Mouse (Mus musculus) limb, embryonic 11.5 days (tissue): ENCODE results near the gene Sec63. TPM values are rescaled to one million over a fixed set of nuclear protein-coding genes. Genes with fewer than 3 reads are reported as not detected.
A peak's percentile ranks its signal among the peaks of the same experiment; 100 is the strongest.

Experiments used
- ATAC-seq: fragments of 200-750 bp; cut with Nextera tagmentation; 2 replicates; pipeline ENCODE4 v1.8.0; 2017; ENCODE audit warnings: low read depth; ENCODE audit not compliant: insufficient number of reproducible peaks, low FRiP score, low TSS enrichment
- DNase-seq: peaks from one replicate; pipeline ENCODE4 v3.0.0-alpha.2; 2015; ENCODE audit warnings: low spot score
- H3K27ac ChIP-seq: fragments of 300-500 bp; sonication (generic); replicated peaks from 2 replicates; pipeline ENCODE4 v1.5.1; 2014; ENCODE audit warnings: low read depth, mild to moderate bottlenecking, low read length
- H3K27me3 ChIP-seq: fragments of 300-500 bp; sonication (generic); 2 replicates; pipeline ENCODE4 v1.6.1; 2014; ENCODE audit warnings: mild to moderate bottlenecking, low read length, mixed read lengths; ENCODE audit not compliant: control insufficient read depth, insufficient read depth
- H3K36me3 ChIP-seq: fragments of 300-500 bp; sonication (generic); 2 replicates; pipeline ENCODE4 v1.6.1; 2014; ENCODE audit warnings: mild to moderate bottlenecking, low read length, moderate library complexity, mixed read lengths; ENCODE audit not compliant: control insufficient read depth, insufficient read depth
- H3K4me1 ChIP-seq: fragments of 300-500 bp; sonication (generic); 2 replicates; pipeline ENCODE4 v1.6.1; 2014; ENCODE audit warnings: low read length, mixed read lengths; ENCODE audit not compliant: control insufficient read depth, insufficient read depth
- H3K4me2 ChIP-seq: fragments of 300-500 bp; sonication (generic); 2 replicates; pipeline ENCODE4 v1.6.1; 2014; ENCODE audit warnings: low read depth, mild to moderate bottlenecking, moderate library complexity; ENCODE audit not compliant: severe bottlenecking
- H3K4me3 ChIP-seq: fragments of 300-500 bp; sonication (generic); 2 replicates; pipeline ENCODE4 v1.5.1; 2014; ENCODE audit warnings: low read depth, low read length
- H3K9ac ChIP-seq: fragments of 300-500 bp; sonication (generic); 2 replicates; pipeline ENCODE4 v1.6.1; 2014; ENCODE audit warnings: mild to moderate bottlenecking, low read length
- H3K9me3 ChIP-seq: fragments of 300-500 bp; sonication (generic); 2 replicates; pipeline ENCODE4 v1.6.1; 2016; ENCODE audit warnings: low read length; ENCODE audit not compliant: control insufficient read depth
- WGBS: fragments of 180-500 bp; shearing (Covaris S2); extraction: QIAGEN DNeasy Blood & Tissue Kit; methylation state at CpG from one replicate; pipeline ENCODE4 v1.1.7; 2014; 5-methylcytosine and 5-hydroxymethylcytosine counted together
- polyA plus RNA-seq: library from polyadenylated mRNA; unstranded; fragments of >200 nt; fragmentation: Nextera tagmentation; extraction: Ambion mirVana; gene quantifications from 2 replicates; pipeline ENCODE4 v1.2.1, GENCODE M21; 2014

Gene Sec63
- polyA plus RNA-seq, 1 experiment from 2014 or later = 29.6 TPM

GRCm38 (mm10) chr10:42775450-42775849 lies 14.2 kb downstream of the Sec63 start:
- H3K4me2 ChIP-seq = no peak overlapping the region
- no peaks in the 10 kb centered on the region for H3K9me3 ChIP-seq
- no peak overlapping the region for H3K27ac ChIP-seq
- no peak overlapping the region for H3K9ac ChIP-seq
- H3K36me3 ChIP-seq = no peaks in the 10 kb centered on the region
- H3K27me3 ChIP-seq = no peaks in the 10 kb centered on the region
- ATAC-seq (no peak), DNase-seq (no peak)
- 92% methylated on average over 3 of the region's 3 CpGs for WGBS
- H3K4me1 ChIP-seq = no peaks in the 10 kb centered on the region
- no peak overlapping the region for H3K4me3 ChIP-seq

- no peak for ATAC-seq
- WGBS = 87% methylated on average over 2 of the region's 2 CpGs
Observed at GRCm38 (mm10) chr10:42780753-42781152, 19.5 kb downstream of the Sec63 start.

GRCm38 (mm10) chr10:42781672-42782071 lies 20.4 kb downstream of the Sec63 start:
- Histone ChIP-seq H3K4me3 (no peak overlapping the region), H3K27ac (no peak overlapping the region), H3K4me1 (no peaks in the 10 kb centered on the region), H3K9me3 (no peaks in the 10 kb centered on the region), H3K36me3 (no peaks in the 10 kb centered on the region), H3K4me2 (no peak overlapping the region), H3K9ac (no peak overlapping the region), H3K27me3 (no peaks in the 10 kb centered on the region)
- no peak for DNase-seq
- no peak for ATAC-seq
- 65% methylated on average over 3 of the region's 3 CpGs for WGBS

More at GRCm38 (mm10) chr10:42780753-42781152, 19.5 kb downstream of the Sec63 start:
- Histone ChIP-seq H3K9ac (no peak overlapping the region), H3K27ac (no peak overlapping the region), H3K9me3 (no peaks in the 10 kb centered on the region), H3K4me2 (no peak overlapping the region), H3K4me1 (no peaks in the 10 kb centered on the region), H3K27me3 (no peaks in the 10 kb centered on the region), H3K36me3 (no peaks in the 10 kb centered on the region), H3K4me3 (no peak overlapping the region)
- no peak for DNase-seq

- Histone ChIP-seq H3K9ac (no peak overlapping the region), H3K4me2 (no peak overlapping the region), H3K4me3 (no peak overlapping the region), H3K4me1 (no peaks in the 10 kb centered on the region), H3K27ac (no peak overlapping the region), H3K9me3 (no peaks in the 10 kb centered on the region), H3K27me3 (no peaks in the 10 kb centered on the region), H3K36me3 (peaks cover 2% of the 10 kb centered on the region)
- WGBS = 87% methylated on average over 3 of the region's 3 CpGs
- DNase-seq = no peak
- ATAC-seq = no peak
Observed at GRCm38 (mm10) chr10:42800922-42801321, 39.6 kb downstream of the Sec63 start.

GRCm38 (mm10) chr10:42825923-42826322 lies 64.6 kb downstream of the Sec63 start:
- DNase-seq = no peak
- 93% methylated on average over 6 of the region's 6 CpGs for WGBS
- no peak overlapping the region for H3K4me3 ChIP-seq
- no peak for ATAC-seq
- no peak overlapping the region for H3K9ac ChIP-seq
- no peaks in the 10 kb centered on the region for H3K27me3 ChIP-seq
- no peak overlapping the region for H3K27ac ChIP-seq
- no peaks in the 10 kb centered on the region for H3K9me3 ChIP-seq
- peaks cover 15% of the 10 kb centered on the region for H3K36me3 ChIP-seq
- no peaks in the 10 kb centered on the region for H3K4me1 ChIP-seq
- no peak overlapping the region for H3K4me2 ChIP-seq

GRCm38 (mm10) chr10:42827155-42827554 lies 65.9 kb downstream of the Sec63 start:
- no peaks in the 10 kb centered on the region for H3K9me3 ChIP-seq
- H3K27me3 ChIP-seq = no peaks in the 10 kb centered on the region
- H3K4me1 ChIP-seq = no peaks in the 10 kb centered on the region
- no peak overlapping the region for H3K9ac ChIP-seq
- 89% methylated on average over 5 of the region's 5 CpGs for WGBS
- H3K36me3 ChIP-seq = peaks cover 15% of the 10 kb centered on the region
- no peak overlapping the region for H3K27ac ChIP-seq
- no peak overlapping the region for H3K4me2 ChIP-seq
- no peak for DNase-seq
- no peak overlapping the region for H3K4me3 ChIP-seq
- ATAC-seq = no peak

GRCm38 (mm10) chr10:42830007-42830406 lies 68.7 kb downstream of the Sec63 start:
- Histone ChIP-seq H3K4me2 (no peak overlapping the region), H3K4me1 (no peaks in the 10 kb centered on the region), H3K27ac (no peak overlapping the region), H3K9ac (no peak overlapping the region), H3K4me3 (no peak overlapping the region), H3K36me3 (peaks cover 15% of the 10 kb centered on the region), H3K9me3 (no peaks in the 10 kb centered on the region), H3K27me3 (no peaks in the 10 kb centered on the region)
- 86% methylated on average over 2 of the region's 2 CpGs for WGBS
- ATAC-seq (no peak), DNase-seq (no peak)

GRCm38 (mm10) chr10:42830409-42830808 lies 69.1 kb downstream of the Sec63 start:
- ATAC-seq = no peak
- Histone ChIP-seq H3K9ac (no peak overlapping the region), H3K36me3 (peaks cover 16% of the 10 kb centered on the region), H3K4me3 (no peak overlapping the region), H3K27me3 (no peaks in the 10 kb centered on the region), H3K27ac (no peak overlapping the region), H3K4me2 (no peak overlapping the region), H3K9me3 (no peaks in the 10 kb centered on the region), H3K4me1 (no peaks in the 10 kb centered on the region)
- 74% methylated on average over 6 of the region's 6 CpGs for WGBS
- DNase-seq = no peak

- H3K27ac ChIP-seq = no peak overlapping the region
- no peaks in the 10 kb centered on the region for H3K4me1 ChIP-seq
- 55% methylated on average over 4 of the region's 4 CpGs for WGBS
- H3K36me3 ChIP-seq = peaks cover 14% of the 10 kb centered on the region
- no peak overlapping the region for H3K4me2 ChIP-seq
- ATAC-seq = no peak
- peak; percentile 25 for DNase-seq
- no peak overlapping the region for H3K9ac ChIP-seq
- H3K9me3 ChIP-seq = no peaks in the 10 kb centered on the region
- H3K27me3 ChIP-seq = no peaks in the 10 kb centered on the region
- H3K4me3 ChIP-seq = no peak overlapping the region
Observed at GRCm38 (mm10) chr10:42832677-42833076, 71.4 kb downstream of the Sec63 start.
